Mouse (Mus musculus): ENCODE data around the gene 4930550C14Rik. TPM values are rescaled to one million over a fixed set of nuclear protein-coding genes. Genes with fewer than 3 reads are reported as not detected.

The 4930550C14Rik gene
- total RNA-seq, 4 experiments from 2014 or later = 1.4 to 4.8 (median 2.7) TPM

DNA sequence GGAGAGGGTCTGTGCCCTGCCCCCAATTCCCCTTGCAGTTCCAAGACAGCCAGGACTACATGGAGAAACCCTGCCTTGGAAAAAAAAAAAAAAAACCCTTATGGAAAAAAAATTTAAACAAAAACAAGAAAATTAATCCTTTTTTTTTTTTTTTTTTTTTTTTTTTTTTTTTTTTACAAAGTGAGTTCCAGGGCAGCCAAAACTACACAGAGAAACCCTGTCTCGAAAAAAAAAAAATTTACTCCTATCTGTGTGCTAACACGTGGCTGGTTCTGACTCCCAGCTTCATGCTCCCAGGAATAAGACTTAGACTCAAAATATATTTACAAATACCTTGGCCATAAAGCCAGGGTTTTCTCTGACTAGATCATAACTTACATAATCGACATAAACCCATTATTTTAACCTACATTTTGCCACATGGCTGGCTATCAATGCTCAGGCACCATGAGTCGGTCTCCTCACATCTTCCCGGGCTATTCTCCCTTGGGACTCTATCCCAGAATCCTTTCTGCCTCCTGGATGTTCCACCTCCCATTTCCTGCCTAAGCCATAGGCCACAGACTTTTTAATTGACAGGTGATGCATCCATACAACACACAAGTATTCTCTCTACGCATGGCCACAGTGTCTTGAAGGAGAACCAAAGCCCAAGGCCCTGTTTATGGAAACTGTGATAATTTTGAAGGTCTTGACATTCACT lies 2.1 kb downstream of the 4930550C14Rik start:
- no peak for DNase-seq

DNA sequence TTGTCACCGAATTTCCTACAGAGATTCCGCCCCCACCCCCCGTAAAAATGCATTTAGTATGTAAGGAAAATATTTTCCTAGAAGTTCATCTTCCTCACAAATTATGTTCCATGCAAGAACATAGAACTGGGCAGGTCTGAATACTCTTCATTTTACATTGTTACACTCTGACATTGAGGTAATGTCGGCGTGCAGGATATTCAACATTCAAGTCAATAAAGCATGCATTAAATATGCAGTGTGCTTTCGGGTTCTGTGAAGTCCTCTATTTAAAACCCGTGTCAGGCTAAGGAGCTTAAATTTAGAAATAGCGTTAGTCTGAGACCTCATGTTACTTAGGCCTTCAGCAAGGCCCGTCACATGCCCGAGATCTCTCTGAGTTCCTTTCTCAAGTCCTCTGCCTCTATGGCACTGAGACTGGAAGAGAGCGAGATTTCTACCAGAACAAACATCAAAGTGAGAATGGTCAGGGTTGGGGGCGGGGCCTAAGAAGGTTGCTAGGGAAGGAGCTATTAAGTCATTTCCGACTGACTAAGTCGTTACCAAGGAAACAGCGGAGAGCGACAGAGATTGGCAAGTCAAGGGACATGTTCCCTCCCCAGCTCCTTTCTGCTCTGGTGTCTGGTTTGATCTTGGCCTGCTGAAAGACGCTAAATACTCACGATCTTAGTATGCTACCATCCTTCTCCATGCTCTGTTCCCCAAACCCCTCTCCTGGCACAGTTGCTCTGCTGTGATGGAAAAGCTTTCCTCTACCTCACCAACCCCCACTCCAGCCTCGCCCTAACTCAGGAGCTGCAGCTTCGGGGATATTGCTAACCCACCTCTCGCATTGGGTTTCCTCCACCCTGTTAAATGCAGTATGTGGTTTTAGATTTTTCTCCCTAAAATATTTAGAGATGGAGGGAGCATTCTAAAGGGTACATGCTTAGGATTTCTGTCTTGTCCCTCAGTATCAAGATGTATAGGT lies 2.9 kb downstream of the 4930550C14Rik start:
- peak; percentile 82 for DNase-seq

DNA sequence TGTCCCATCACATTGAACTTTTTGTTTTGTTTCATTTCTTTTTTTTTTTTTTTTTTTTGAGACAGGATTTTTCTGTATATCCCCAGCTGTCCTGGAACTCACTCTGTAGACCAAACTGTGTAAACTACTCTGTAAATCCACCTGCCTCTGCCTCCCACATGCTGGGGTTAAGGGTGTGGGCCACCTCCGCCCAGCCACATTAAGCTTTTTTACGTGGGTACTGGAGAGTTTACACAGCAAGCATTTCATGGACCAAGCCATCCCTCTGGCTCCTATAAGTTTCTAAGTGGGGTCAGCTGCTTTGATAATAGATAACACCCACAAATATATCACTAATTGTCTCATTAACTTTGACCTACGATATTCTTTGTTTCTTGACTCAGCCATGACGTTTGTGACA lies 6.4 kb downstream of the 4930550C14Rik start:
- DNase-seq = no peak

DNA sequence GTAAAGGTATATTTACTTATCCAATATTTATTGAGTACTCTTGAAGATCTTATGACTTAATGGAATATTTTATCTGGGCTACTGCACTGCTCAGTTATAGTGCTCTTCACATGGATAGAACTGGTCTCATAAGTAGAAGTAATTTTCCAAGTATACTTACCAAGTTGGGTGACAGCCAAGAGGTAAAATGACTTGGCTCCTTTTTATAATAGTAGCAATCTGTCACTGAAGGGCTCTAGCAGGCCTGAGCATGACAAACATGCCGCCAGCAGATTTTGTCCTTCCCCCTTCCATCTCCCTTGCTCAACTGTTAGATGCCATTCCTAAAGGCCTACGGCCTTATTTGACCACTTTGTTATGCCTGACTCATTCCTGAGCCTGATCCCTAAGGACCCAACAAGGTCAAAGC lies 6.8 kb downstream of the 4930550C14Rik start:
- no peak for DNase-seq

DNA sequence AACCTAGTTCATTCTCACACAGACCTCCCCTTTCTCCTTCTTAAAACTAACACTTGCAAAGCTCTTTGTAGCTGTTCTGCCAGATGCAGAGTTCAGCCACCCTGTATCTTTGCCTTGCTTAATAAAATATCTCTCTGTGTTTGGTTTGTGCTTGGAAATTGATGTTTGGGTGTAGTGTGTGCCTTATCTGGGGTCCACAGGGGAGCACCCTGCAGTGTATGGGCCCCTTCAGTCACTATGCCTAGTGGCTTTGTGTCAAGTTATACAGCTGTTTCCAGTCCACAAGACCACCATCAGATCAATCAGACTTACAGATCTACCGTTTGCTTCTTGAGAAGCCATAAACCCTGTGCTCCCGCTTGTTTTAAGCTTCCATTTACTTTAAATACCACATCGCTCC lies 7.3 kb downstream of the 4930550C14Rik start:
- no peak for DNase-seq

DNA sequence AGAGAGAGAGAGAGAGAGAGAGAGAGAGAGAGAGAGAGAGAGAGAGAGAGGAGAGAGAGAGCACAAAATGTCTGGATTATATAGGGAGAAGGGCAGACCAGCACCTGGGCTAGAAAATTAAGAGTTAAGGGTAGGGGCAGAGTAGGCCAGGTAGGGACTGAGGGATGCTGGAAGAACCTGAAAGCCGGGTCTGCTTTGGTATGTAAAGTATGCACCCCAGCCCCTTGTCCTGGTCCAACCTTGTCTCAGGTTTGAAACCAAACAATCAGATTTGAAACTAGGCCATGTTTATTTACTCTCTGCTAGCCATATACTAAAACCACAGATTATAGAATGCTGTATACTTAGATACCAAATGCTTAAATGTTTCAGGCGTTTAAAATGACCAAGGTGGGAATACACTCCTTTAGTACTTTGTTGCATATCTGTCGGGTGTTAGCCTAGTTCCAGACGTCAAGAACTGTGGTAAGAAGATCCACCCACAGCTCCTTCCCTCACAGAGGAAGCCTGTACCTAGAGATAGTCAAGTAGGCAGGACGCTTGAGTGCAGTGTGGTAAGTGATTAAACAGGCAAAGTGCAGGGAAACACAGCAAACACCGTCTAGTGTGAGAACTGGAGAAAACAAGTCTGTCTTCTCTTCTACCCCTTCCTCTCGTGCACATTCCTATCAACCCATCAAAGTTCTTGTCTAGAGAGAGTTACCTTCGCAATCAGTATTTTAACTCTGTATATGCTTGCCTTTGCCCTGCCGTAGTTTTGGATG lies 20.2 kb downstream of the 4930550C14Rik start:
- no peak for DNase-seq

DNA sequence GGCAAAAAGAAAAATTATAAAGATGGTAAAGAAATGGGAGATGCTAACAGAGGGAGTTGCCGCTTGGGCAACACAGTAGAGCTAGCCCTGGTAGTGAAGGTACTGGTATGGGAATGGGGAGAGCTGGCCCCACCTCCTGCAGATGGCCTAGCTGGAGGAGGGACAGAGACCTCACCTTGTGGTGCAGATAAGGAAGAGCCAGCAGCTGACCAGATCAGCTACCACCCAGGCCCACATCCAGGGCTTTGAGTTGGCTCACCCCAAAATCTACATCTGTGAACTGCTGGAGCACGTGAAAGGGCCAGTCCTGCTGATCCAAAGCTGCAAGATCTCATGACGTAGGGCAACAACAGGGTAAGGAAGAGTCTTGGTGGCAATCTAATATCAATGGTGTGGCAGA lies 24.6 kb downstream of the 4930550C14Rik start:
- DNase-seq = no peak

DNA sequence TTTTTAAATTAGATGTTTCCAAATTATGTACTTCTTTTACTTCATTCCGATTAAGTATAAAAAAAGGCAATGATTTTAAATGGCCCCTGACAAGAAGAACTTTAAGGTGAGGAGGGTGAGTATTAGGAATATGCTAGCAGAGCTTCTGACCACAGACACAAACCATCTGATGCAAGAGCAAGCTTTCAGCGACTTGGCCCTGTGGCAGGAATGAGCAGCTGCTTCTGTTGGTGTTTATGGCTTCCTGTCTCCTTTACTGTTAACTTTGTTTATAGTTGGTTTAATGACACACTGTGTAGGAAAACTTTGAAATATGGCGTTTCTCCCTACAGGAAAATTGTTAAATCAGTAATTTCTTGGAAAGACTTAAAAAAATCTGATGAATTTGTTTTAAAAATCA lies 25.5 kb downstream of the 4930550C14Rik start:
- no peak for DNase-seq

DNA sequence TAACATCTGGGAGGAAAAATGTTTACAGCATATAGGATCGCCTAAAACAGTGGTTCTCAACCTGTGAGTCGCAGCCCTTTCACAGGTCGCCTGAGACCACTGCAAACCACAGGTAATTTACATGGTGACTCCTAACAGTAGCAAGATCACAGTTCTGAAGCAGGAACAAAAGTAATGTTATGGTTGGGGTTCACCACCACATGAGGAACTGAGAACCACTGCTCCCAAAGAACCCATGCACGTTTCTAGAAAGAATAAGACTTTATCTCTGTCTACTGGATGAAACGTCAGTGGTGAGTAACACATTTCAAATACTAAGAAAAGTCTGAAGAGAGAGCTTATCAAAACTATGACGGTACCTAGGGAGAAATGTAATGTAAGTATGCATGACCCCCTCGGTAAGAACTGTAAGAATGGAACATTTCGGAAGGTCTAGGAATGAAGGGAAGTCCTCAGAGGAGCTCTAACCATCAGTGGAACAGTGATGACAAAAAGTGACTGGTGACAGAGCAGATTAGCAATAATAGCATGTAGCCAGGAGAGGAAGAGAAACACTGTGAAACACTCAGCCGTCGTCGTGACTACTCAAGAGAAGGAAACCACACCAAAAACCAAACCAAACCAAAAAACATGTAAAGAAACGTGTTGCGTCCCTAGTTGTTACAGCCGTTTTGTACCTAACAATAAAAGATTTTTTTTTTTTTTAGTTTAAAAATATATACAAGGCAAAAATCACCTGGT lies 33.9 kb downstream of the 4930550C14Rik start:
- DNase-seq = no peak

DNA sequence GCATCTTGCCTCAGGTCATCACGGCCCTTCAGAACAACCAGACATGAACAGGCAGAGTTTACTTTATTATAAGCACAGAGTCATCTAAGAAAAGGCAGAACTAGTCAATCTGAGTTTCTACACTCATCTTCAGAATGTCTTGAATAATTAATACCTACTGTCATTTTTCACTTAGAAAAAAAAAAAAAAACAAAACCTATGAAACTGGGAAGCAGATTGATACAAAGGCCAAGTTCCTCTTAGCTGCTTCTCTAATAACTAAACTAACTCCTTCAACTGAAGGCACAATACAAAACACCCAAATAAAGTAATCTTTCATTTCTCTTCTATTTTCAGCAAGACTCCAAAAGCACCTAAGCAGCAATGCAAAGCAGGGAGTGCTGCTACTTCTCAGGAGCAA lies 48.5 kb downstream of the 4930550C14Rik start:
- DNase-seq = no peak

DNA sequence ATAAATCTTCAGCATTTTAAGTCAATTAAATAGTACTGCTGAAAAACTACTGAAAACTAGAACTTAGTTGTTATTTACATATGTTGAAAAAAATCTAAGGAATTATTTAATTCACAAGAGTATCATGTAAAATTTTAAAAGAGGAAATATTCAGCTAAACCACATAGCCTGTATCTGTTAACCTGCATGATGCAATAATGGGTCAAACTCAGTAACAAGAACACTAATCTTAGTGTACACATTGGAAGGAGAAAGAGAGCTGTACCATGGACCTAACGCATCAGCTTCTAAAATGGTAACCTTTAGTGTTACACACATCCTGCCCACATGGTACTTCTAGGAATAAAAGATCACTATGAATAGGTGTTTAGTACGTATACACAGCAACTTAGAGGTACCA lies 49.9 kb downstream of the 4930550C14Rik start:
- DNase-seq = no peak

DNA sequence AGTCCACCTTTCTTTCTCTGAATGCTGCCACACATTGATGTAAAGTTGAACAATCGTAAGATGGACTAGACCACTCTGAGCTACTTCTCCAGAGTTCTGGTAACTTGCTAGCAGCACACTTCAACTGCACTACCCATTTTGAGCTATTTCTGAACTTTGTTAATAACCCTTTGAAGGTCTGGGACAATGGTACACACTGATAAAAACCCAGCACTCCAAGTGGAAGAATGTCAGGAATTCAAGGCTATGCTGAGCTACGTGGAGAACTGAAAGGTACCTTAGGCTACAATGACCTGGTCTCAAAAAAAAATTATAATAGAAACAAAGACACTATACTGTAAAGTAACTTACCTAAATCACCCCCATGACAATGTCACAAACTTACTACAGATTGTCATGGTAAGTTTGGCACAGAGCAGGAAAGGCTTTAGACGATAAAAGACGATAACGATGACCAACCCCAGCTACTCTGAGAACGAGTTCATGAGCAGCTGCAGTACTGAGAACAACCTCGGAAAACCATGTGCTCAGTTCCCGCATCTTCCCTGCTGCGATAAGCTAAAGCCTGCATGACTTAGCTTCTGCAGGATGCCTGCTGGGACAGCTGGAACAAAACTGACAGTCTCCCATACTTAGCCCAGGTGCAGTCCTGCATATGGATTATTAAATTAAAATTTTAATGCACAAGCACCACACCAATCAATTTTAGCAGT lies 70.8 kb downstream of the 4930550C14Rik start:
- DNase-seq = no peak

Small RNA genes lying within 50 kb of the gene (microRNA-seq; reads per million reads assigned to microRNA genes)
- gene Mir130c = 0 reads per million in 2 experiments

Other genes with a start within 250 kb of the 4930550C14Rik start
- 10 to 100 TPM; 18.0 to 20.8 (median 18.6) TPM for gene Ddx10, start 154.3 kb upstream of the 4930550C14Rik start, total RNA-seq (2022)
- under 1 TPM; 0.10 to 0.28 (median 0.25) TPM for gene Exph5, start 100.7 kb upstream of the 4930550C14Rik start, total RNA-seq (2022)
- gene Kdelc2, start 18.3 kb upstream of the 4930550C14Rik start, total RNA-seq (2022) = 10 to 100 TPM in 3 of 4 experiments, 1 to 10 TPM in 1; 9.7 to 13.6 (median 10.5) TPM
- 10 to 100 TPM; 16.0 to 22.9 (median 20.7) TPM for gene Atm, start 134.4 kb downstream of the 4930550C14Rik start, total RNA-seq (2022)
- 10 to 100 TPM; 12.6 to 16.6 (median 14.6) TPM for gene Npat, start 134.7 kb downstream of the 4930550C14Rik start, total RNA-seq (2022)
- gene Acat1, start 208.1 kb downstream of the 4930550C14Rik start, total RNA-seq (2022) = 100 to 1,000 TPM in 3 of 4 experiments, 10 to 100 TPM in 1; 74.4 to 114 (median 105) TPM